Mouse (Mus musculus) kidney, adult 9 months (tissue): ENCODE measurements at regions not wholly inside any gene's neighbourhood (a gene's known extent, or its start where the extent isn't known, plus 50 kb on each side); places are given as distances from the start of the nearest gene placed in this dataset.

Source experiments
- DNase-seq: peaks from one replicate; pipeline ENCODE4 v3.0.0; 2022

- DNase-seq: no peak
Observed at GRCm38 (mm10) chr3:131801551-131801950, 237.0 kb downstream of the Papss1 start.

- peak; percentile 65 for DNase-seq
Observed at GRCm38 (mm10) chr3:131802841-131803240, 238.3 kb downstream of the Papss1 start.

- peak; percentile 68 for DNase-seq
Observed at GRCm38 (mm10) chr3:131808127-131808526, 243.6 kb downstream of the Papss1 start.

- peak; percentile 33 for DNase-seq
Observed at GRCm38 (mm10) chr3:131812968-131813367, 248.4 kb downstream of the Papss1 start.

GRCm38 (mm10) chr3:131818806-131819205, 254.2 kb downstream of the Papss1 start:
- no peak for DNase-seq

- DNase-seq: no peak
Observed at GRCm38 (mm10) chr3:131857442-131857841, 227.7 kb upstream of the Dkk2 start.

GRCm38 (mm10) chr3:131859083-131859482, 226.0 kb upstream of the Dkk2 start:
- DNase-seq: no peak

- DNase-seq: no peak
Observed at GRCm38 (mm10) chr3:131865106-131865505, 220.0 kb upstream of the Dkk2 start.

GRCm38 (mm10) chr3:131867266-131867665, 217.8 kb upstream of the Dkk2 start:
- no peak for DNase-seq

GRCm38 (mm10) chr3:131868219-131868964, 216.7 kb upstream of the Dkk2 start:
- no peak for DNase-seq

GRCm38 (mm10) chr3:131869306-131869705, 215.8 kb upstream of the Dkk2 start:
- no peak for DNase-seq

GRCm38 (mm10) chr3:131882667-131883066, 202.4 kb upstream of the Dkk2 start:
- DNase-seq: no peak

- DNase-seq: peak; percentile 10
Observed at GRCm38 (mm10) chr3:131886470-131886869, 198.6 kb upstream of the Dkk2 start.

GRCm38 (mm10) chr3:131886984-131887383, 198.1 kb upstream of the Dkk2 start:
- DNase-seq: no peak

GRCm38 (mm10) chr3:131887670-131888069, 197.4 kb upstream of the Dkk2 start:
- DNase-seq: no peak

- no peak for DNase-seq
Observed at GRCm38 (mm10) chr3:131891941-131892340, 193.2 kb upstream of the Dkk2 start.

GRCm38 (mm10) chr3:131893061-131893804, 191.9 kb upstream of the Dkk2 start:
- DNase-seq: no peak

GRCm38 (mm10) chr3:131895057-131895456, 190.0 kb upstream of the Dkk2 start:
- no peak for DNase-seq

GRCm38 (mm10) chr3:131913534-131913933, 171.6 kb upstream of the Dkk2 start:
- no peak for DNase-seq

GRCm38 (mm10) chr3:131914372-131914771, 170.7 kb upstream of the Dkk2 start:
- DNase-seq: no peak

GRCm38 (mm10) chr3:131914997-131915396, 170.1 kb upstream of the Dkk2 start:
- no peak for DNase-seq

- no peak for DNase-seq
Observed at GRCm38 (mm10) chr3:131917734-131918534, 167.2 kb upstream of the Dkk2 start.

GRCm38 (mm10) chr3:131919476-131919875, 165.6 kb upstream of the Dkk2 start:
- DNase-seq: no peak
